Mouse (Mus musculus): ENCODE data around the gene Mtmr11.

Gene Mtmr11

GRCm38 (mm10) chr3:96161869-96162840 lies at the start of gene Mtmr11:
TSS of gene Mtmr11 (plus strand) at chr3:96162004.
- DNase-seq = peak in 1 of 2 experiments; percentile 49

GRCm38 (mm10) chr3:96113251-96113650 lies 48.6 kb upstream of the Mtmr11 start:
- peak in 1 of 2 experiments; percentile 27 for DNase-seq

GRCm38 (mm10) chr3:96118142-96118541 lies 43.7 kb upstream of the Mtmr11 start:
- no peak for DNase-seq

GRCm38 (mm10) chr3:96118702-96119101 lies 43.1 kb upstream of the Mtmr11 start:
- no peak for DNase-seq

GRCm38 (mm10) chr3:96124235-96124634 lies 37.6 kb upstream of the Mtmr11 start:
- no peak for DNase-seq

GRCm38 (mm10) chr3:96128128-96128527 lies 33.7 kb upstream of the Mtmr11 start:
- no peak for DNase-seq

- no peak for DNase-seq
Measured at GRCm38 (mm10) chr3:96132478-96132877, 29.3 kb upstream of the Mtmr11 start.

GRCm38 (mm10) chr3:96133327-96133905 lies 28.4 kb upstream of the Mtmr11 start:
- no peak for DNase-seq

- no peak for DNase-seq
Measured at GRCm38 (mm10) chr3:96135011-96135410, 26.8 kb upstream of the Mtmr11 start.

- DNase-seq = peak; percentile 65 to 77
Measured at GRCm38 (mm10) chr3:96147950-96148349, 13.9 kb upstream of the Mtmr11 start.

- DNase-seq = no peak
Measured at GRCm38 (mm10) chr3:96151836-96152235, 10.0 kb upstream of the Mtmr11 start.

- DNase-seq = no peak
Measured at GRCm38 (mm10) chr3:96152611-96153010, 9.2 kb upstream of the Mtmr11 start.

- no peak for DNase-seq
Measured at GRCm38 (mm10) chr3:96155501-96155900, 6.3 kb upstream of the Mtmr11 start.

- DNase-seq = no peak
Measured at GRCm38 (mm10) chr3:96159820-96160219, 2.0 kb upstream of the Mtmr11 start.

GRCm38 (mm10) chr3:96160222-96160802 lies 1.5 kb upstream of the Mtmr11 start:
- DNase-seq = peak in 1 of 2 experiments; percentile 45

- peak; percentile 58 to 64 for DNase-seq
Measured at GRCm38 (mm10) chr3:96160803-96161516, 844 bp upstream of the Mtmr11 start.

GRCm38 (mm10) chr3:96163040-96163439 lies 1.2 kb downstream of the Mtmr11 start:
- DNase-seq = no peak

GRCm38 (mm10) chr3:96168466-96169158 lies 6.8 kb downstream of the Mtmr11 start:
- no peak for DNase-seq

GRCm38 (mm10) chr3:96170276-96170675 lies 8.5 kb downstream of the Mtmr11 start:
- no peak for DNase-seq

GRCm38 (mm10) chr3:96170976-96171545 lies 9.3 kb downstream of the Mtmr11 start:
- no peak for DNase-seq

GRCm38 (mm10) chr3:96171583-96172196 lies 9.9 kb downstream of the Mtmr11 start:
- DNase-seq = peak in 1 of 2 experiments; percentile 25

Data from cerebellum, postnatal 10 days (tissue).